Mouse (Mus musculus): ENCODE results near the gene Dohh. TPM values are rescaled to one million over a fixed set of nuclear protein-coding genes. Genes with fewer than 3 reads are reported as not detected.

Gene Dohh
- polyA plus RNA-seq, 1 experiment, result 47.9 TPM

DNA sequence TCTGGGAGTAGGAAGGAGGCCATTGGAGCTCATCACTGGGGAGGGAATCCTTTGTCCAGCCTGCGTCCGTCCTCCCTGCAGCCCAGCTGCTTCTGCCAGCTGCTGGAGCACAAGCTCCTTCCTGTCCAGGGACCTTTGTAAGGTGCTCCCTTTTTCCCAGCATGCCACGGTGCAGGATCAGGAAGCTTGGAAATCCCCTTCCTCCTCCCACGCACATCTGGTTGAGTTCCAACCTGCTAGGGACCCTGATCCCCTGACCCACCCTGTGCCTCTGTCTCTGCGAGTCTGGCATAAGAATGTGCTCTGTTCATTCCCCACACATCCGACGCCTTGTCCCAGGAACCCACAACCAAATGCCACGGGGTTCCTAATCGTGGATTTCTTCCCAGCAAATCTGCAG, 26.8 kb downstream of the Dohh start:
- Histone ChIP-seq H3K4me3 (ENCODE audit: extremely low read depth, insufficient read depth, insufficient read length) (no peak overlapping the region), H3K4me1 (ENCODE audit: control insufficient read depth, insufficient read depth, insufficient read length) (peaks cover 23% of the 10 kb centered on the region; the same call in 1 of the 2 replicates), H3K27me3 (ENCODE audit: control insufficient read depth, insufficient read depth, low read length) (no peaks in the 10 kb centered on the region), H3K27ac (ENCODE audit: insufficient read depth, low read length) (peak overlapping the region; percentile 43), H3K36me3 (ENCODE audit: control insufficient read depth, insufficient read depth, low read length) (peaks cover 3% of the 10 kb centered on the region; the same call in 1 of the 2 replicates)
- no peak for DNase-seq (ENCODE audit: low read depth in 1 of 2, low spot score in 2 of 2)
- no peak for TF ChIP-seq CTCF (IDR thresholded peaks at IDR 0.05; ENCODE audit: extremely low read depth, insufficient read depth, insufficient read length, insufficient replicate concordance)
- no peak for TF ChIP-seq POLR2A (IDR thresholded peaks at IDR 0.05; ENCODE audit: low read depth, low read length)
- 77% methylated on average over 9 of the region's 9 CpGs for WGBS

DNA sequence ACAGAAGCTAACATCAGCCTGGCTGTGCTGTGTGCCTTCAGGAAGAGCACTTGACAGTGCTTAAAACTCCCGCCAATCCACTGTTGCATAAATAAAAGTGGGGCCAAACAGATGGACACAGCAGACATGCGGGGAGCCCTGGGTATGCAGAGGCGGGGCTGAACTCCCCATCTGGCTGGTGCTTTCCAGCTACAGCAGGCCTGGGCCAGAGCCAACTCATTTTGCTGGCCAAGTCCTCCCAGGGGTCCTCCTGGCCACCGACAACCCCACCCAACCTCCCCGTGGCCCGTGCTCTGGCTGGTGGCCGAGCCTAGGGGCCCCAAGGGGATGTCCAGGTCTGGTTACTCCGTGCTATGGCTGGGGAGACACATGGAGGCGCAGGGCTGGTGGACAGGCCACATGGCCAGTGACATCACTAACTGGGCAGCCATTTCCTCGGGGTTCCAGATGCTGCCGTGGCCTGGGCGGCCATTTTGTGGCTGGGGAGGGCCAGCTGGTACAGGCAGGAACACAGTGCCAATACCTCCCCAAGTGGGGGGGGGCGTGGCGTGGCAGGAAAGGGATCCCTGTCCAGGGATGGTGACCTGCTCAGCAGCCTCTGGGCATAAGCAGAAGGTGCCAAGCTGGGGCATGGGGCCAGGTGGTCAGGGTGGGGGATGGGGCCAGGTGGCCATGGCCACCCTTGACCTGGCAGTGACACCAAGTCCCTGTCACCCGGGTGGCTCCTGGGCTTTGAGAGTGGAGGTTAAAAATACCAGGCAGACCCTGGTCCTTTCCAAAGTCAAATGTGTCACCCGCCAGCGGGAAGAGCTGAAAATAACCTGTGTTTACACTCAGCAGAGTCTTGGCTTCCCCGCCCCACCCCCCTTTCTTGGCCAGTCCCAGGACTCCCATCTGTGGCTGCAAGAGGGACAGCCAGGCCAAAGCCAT, 27.5 kb downstream of the Dohh start:
- Histone ChIP-seq H3K27me3 (ENCODE audit: control insufficient read depth, insufficient read depth, low read length) (no peaks in the 10 kb centered on the region), H3K36me3 (ENCODE audit: control insufficient read depth, insufficient read depth, low read length) (peaks cover 3% of the 10 kb centered on the region; the same call in 1 of the 2 replicates), H3K27ac (ENCODE audit: insufficient read depth, low read length) (peak overlapping the region; percentile 43; the same call in 1 of the 2 replicates), H3K4me3 (ENCODE audit: extremely low read depth, insufficient read depth, insufficient read length) (no peak overlapping the region), H3K4me1 (ENCODE audit: control insufficient read depth, insufficient read depth, insufficient read length) (peaks cover 23% of the 10 kb centered on the region; the same call in 1 of the 2 replicates)
- DNase-seq (ENCODE audit: low read depth in 1 of 2, low spot score in 2 of 2), result no peak
- no peak for TF ChIP-seq POLR2A (IDR thresholded peaks at IDR 0.05; ENCODE audit: low read depth, low read length)
- no peak for TF ChIP-seq CTCF (IDR thresholded peaks at IDR 0.05; ENCODE audit: extremely low read depth, insufficient read depth, insufficient read length, insufficient replicate concordance)
- 77% methylated on average over 18 of the region's 18 CpGs for WGBS

DNA sequence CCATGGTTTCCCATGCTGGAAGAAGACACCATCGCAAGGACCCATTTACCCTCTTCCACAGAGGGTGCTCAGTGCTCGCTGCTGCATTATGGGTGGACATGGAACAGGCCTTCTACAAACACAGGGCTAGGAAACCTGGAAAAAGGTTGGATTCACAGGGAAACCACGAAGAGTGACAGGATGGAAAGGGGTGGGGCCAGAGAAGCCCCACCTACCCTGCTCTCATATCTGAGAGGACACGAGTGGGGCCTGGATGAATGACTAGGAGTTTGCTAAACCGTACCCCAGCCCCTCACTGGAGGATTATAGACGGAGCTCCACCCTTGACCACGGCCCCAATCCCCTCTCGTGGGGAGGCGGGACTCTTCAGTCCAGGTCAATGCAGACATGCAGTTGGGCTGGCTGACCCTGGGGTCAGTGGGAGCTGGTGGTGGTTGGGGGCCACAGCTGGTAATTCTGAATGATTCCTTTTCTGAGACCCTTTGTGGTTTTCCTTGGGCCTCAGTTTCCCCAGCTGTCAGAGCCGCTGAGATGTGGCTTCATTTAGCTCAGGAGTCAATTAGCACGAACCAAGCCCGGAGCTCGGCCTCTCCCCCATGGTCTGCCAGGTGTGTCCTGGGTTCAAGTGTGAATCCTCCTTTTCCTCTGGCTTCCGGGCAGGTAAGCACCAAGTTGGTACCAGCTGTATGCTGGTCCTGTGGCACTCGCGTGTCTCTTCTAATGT, 28.5 kb downstream of the Dohh start:
- Histone ChIP-seq H3K4me3 (ENCODE audit: extremely low read depth, insufficient read depth, insufficient read length) (no peak overlapping the region), H3K27me3 (ENCODE audit: control insufficient read depth, insufficient read depth, low read length) (no peaks in the 10 kb centered on the region), H3K4me1 (ENCODE audit: control insufficient read depth, insufficient read depth, insufficient read length) (peaks cover 18% of the 10 kb centered on the region), H3K36me3 (ENCODE audit: control insufficient read depth, insufficient read depth, low read length) (0 out of 2 replicates have a peak, but pooled peaks cover 1% of the 10 kb centered on the region), H3K27ac (ENCODE audit: insufficient read depth, low read length) (peak overlapping the region; percentile 73; the same call in 1 of the 2 replicates)
- TF ChIP-seq CTCF (IDR thresholded peaks at IDR 0.05; ENCODE audit: extremely low read depth, insufficient read depth, insufficient read length, insufficient replicate concordance), result no peak
- no peak for TF ChIP-seq POLR2A (IDR thresholded peaks at IDR 0.05; ENCODE audit: low read depth, low read length)
- 83% methylated on average over 16 of the region's 16 CpGs for WGBS
- no peak for DNase-seq (ENCODE audit: low read depth in 1 of 2, low spot score in 2 of 2)

DNA sequence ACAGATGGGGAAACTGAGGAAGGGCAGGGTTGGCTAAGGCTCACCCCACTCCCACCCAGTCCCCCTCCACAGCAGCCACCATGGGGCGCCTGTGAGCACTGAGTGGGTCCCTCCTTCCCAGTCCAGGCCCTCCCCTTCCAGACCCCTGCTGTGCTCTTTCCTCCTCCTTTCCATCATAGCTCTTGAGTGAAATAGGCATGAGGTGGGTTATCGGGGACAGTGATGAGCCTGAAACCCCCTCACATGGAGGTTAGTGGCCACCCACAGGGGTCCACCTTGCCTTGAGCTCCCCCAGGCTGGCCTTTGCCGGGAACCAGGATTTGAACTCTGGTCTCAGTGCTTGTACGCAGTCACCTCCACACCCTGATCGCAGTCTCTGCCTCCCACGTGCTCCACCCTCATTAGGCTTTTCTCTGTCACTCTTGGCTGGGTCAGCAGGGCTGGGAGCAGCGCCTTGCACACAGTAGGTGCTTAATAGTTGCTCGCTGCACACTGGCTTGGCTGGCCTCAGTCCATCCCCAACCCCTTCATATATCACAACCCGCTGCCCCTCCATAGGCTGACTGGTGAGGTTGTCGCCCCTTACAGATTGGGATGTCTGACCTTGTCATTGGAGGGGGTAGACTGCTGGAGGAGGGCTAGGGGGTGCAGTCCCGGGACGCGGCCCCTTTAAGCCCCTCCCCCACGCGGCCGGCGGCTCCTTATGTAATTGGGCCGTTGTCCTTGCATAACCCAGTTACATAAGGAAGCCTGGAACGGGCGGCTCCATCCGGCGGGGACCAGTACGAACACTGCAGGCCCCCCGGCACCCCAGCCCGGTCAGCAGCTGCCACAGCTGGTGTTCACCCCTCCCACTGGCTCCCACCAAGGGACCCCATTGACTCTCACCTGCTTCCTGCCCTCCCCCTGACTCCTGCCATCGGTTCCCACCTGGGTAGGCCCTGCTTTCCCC, 29.4 kb downstream of the Dohh start:
- Histone ChIP-seq H3K4me3 (ENCODE audit: extremely low read depth, insufficient read depth, insufficient read length) (no peak overlapping the region; the same call in 1 of the 2 replicates), H3K27me3 (ENCODE audit: control insufficient read depth, insufficient read depth, low read length) (no peaks in the 10 kb centered on the region), H3K36me3 (ENCODE audit: control insufficient read depth, insufficient read depth, low read length) (0 out of 2 replicates have a peak, but pooled peaks cover 2% of the 10 kb centered on the region), H3K27ac (ENCODE audit: insufficient read depth, low read length) (peak overlapping the region; percentile 73), H3K4me1 (ENCODE audit: control insufficient read depth, insufficient read depth, insufficient read length) (peaks cover 10% of the 10 kb centered on the region)
- no peak for DNase-seq (ENCODE audit: low read depth in 1 of 2, low spot score in 2 of 2)
- 32% methylated on average over 26 of the region's 26 CpGs for WGBS
- TF ChIP-seq CTCF (IDR thresholded peaks at IDR 0.05; ENCODE audit: extremely low read depth, insufficient read depth, insufficient read length, insufficient replicate concordance), result no peak
- no peak for TF ChIP-seq POLR2A (IDR thresholded peaks at IDR 0.05; ENCODE audit: low read depth, low read length)

DNA sequence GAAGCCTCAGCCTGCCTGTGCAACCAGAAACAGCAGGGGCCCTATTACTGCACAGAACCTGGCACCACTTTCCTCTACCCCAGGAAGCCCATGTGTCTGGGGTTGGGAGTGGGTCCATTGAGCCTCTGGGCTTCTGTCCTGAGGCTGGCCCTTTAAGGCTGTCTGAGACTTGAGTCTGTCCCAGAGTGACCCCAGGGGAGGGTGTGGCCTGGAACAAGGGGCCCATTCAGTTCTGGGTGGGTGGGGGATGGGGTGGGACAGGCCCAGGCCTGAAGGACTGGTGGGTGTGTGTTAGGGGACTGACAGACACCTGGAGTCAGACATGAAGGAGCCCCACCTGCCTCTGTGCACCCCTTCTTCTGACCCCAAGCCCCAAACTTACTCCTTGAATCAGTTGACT, 30.5 kb downstream of the Dohh start:
- Histone ChIP-seq H3K27ac (ENCODE audit: insufficient read depth, low read length) (peak overlapping the region; percentile 44; the same call in 1 of the 2 replicates), H3K36me3 (ENCODE audit: control insufficient read depth, insufficient read depth, low read length) (0 out of 2 replicates have a peak, but pooled peaks cover 2% of the 10 kb centered on the region), H3K27me3 (ENCODE audit: control insufficient read depth, insufficient read depth, low read length) (no peaks in the 10 kb centered on the region), H3K4me3 (ENCODE audit: extremely low read depth, insufficient read depth, insufficient read length) (no peak overlapping the region), H3K4me1 (ENCODE audit: control insufficient read depth, insufficient read depth, insufficient read length) (peaks cover 5% of the 10 kb centered on the region)
- TF ChIP-seq CTCF (IDR thresholded peaks at IDR 0.05; ENCODE audit: extremely low read depth, insufficient read depth, insufficient read length, insufficient replicate concordance) (no peak), POLR2A (IDR thresholded peaks at IDR 0.05; ENCODE audit: low read depth, low read length) (no peak)
- no peak for DNase-seq (ENCODE audit: low read depth in 1 of 2, low spot score in 2 of 2)

DNA sequence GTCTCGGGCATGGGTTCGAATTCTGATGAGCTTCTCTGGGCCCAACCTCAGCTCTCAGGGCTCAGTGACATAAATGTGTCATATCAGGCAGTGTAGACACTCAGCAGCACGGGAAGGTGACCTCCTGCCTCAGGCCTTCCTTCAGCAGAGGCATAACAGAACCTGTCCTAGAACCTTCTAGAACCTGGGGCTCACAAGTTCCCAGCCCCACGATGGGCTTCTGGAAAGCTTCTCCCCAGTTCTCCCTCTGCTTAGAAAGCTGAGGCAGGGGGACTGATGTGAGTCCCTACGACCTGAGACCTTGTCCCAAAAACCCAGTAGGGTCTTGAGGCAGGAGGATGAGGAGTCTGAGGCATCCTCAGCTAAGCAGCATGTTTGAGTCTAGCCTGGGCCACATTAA, 30.9 kb downstream of the Dohh start:
- peak overlapping the region; percentile 39; the same call in 1 of the 2 replicates for H3K27ac ChIP-seq (ENCODE audit: insufficient read depth, low read length)
- no peak for TF ChIP-seq CTCF (IDR thresholded peaks at IDR 0.05; ENCODE audit: extremely low read depth, insufficient read depth, insufficient read length, insufficient replicate concordance)
- TF ChIP-seq POLR2A (IDR thresholded peaks at IDR 0.05; ENCODE audit: low read depth, low read length), result no peak
- H3K27me3 ChIP-seq (ENCODE audit: control insufficient read depth, insufficient read depth, low read length), result no peaks in the 10 kb centered on the region
- H3K36me3 ChIP-seq (ENCODE audit: control insufficient read depth, insufficient read depth, low read length), result 0 out of 2 replicates have a peak, but pooled peaks cover 2% of the 10 kb centered on the region
- WGBS, result 79% methylated on average over 5 of the region's 5 CpGs
- H3K4me1 ChIP-seq (ENCODE audit: control insufficient read depth, insufficient read depth, insufficient read length), result peaks cover 5% of the 10 kb centered on the region
- no peak for DNase-seq (ENCODE audit: low read depth in 1 of 2, low spot score in 2 of 2)
- H3K4me3 ChIP-seq (ENCODE audit: extremely low read depth, insufficient read depth, insufficient read length), result no peak overlapping the region

Measured in spleen, adult 2 months (tissue).